Mouse (Mus musculus) midbrain, embryonic 13.5 days (tissue): ENCODE results near the gene Sec1. TPM values are rescaled to one million over a fixed set of nuclear protein-coding genes. Genes with fewer than 3 reads are reported as not detected.

Source experiments
- ATAC-seq: fragments of 200-750 bp; cut with Nextera tagmentation; 2 replicates; pipeline ENCODE4 v1.8.0; 2017; ENCODE audit warnings: mild to moderate bottlenecking, moderate TSS enrichment, moderate library complexity
- H3K27ac ChIP-seq: fragments of 300-500 bp; sonication (generic); 2 replicates; pipeline ENCODE4 v1.5.1; 2015; ENCODE audit warnings: inconsistent platforms, mild to moderate bottlenecking, moderate library complexity
- H3K27me3 ChIP-seq: fragments of 300-500 bp; sonication (generic); 2 replicates; pipeline ENCODE4 v1.6.1; 2015; ENCODE audit warnings: mild to moderate bottlenecking, inconsistent platforms
- H3K36me3 ChIP-seq: fragments of 300-500 bp; sonication (generic); 2 replicates; pipeline ENCODE4 v1.6.1; 2015; ENCODE audit warnings: mild to moderate bottlenecking, inconsistent platforms
- H3K4me1 ChIP-seq: fragments of 300-500 bp; sonication (generic); replicated peaks from 2 replicates; pipeline ENCODE4 v1.6.1; 2015; ENCODE audit warnings: inconsistent platforms
- H3K4me2 ChIP-seq: fragments of 300-500 bp; sonication (generic); replicated peaks from 2 replicates; pipeline ENCODE4 v1.6.1; 2015; ENCODE audit warnings: moderate library complexity, mild to moderate bottlenecking, inconsistent platforms
- H3K4me3 ChIP-seq: fragments of 300-500 bp; sonication (generic); replicated peaks from 2 replicates; pipeline ENCODE4 v1.5.1; 2015; ENCODE audit warnings: mild to moderate bottlenecking, inconsistent platforms
- H3K9ac ChIP-seq: fragments of 300-500 bp; sonication (generic); replicated peaks from 2 replicates; pipeline ENCODE4 v1.6.1; 2015; ENCODE audit warnings: mild to moderate bottlenecking, inconsistent platforms
- H3K9me3 ChIP-seq: fragments of 300-500 bp; sonication (generic); 2 replicates; pipeline ENCODE4 v1.6.1; 2016; ENCODE audit warnings: mild to moderate bottlenecking, inconsistent platforms
- WGBS: fragments of 180-500 bp; shearing (Covaris S2); methylation state at CpG from one replicate; pipeline ENCODE4 v1.1.7; 2015; 5-methylcytosine and 5-hydroxymethylcytosine counted together
- polyA plus RNA-seq: library from polyadenylated mRNA; unstranded; fragments of >200 nt; fragmentation: Nextera tagmentation; extraction: Ambion mirVana; gene quantifications from 2 replicates; pipeline ENCODE4 v1.2.1, GENCODE M21; 2015

Sec1 gene
- polyA plus RNA-seq, 1 experiment from 2014 or later = 0.31 TPM

GRCm38 (mm10) chr7:45628364-45629294 lies 65.6 kb downstream of the Sec1 start:
- Histone ChIP-seq H3K4me2 (peak overlapping the region; percentile 90), H3K27me3 (peaks cover 54% of the 10 kb centered on the region), H3K4me1 (peaks cover 16% of the 10 kb centered on the region; the same call in 1 of the 2 replicates), H3K4me3 (peak overlapping the region; percentile 57), H3K36me3 (no peaks in the 10 kb centered on the region), H3K9ac (peak overlapping the region; percentile 84), H3K27ac (peak overlapping the region; percentile 87), H3K9me3 (no peaks in the 10 kb centered on the region)
- ATAC-seq = peak; percentile 86
- WGBS = under 1% methylated on average over 105 of the region's 105 CpGs

Other genes starting within 250 kb of the Sec1 start
- gene Ftl1, start 234.5 kb downstream of the Sec1 start, polyA plus RNA-seq = 6,845 and 7,096 TPM in 2 replicates
- gene Bax, start 227.5 kb downstream of the Sec1 start, polyA plus RNA-seq = 259 and 265 TPM in 2 replicates
- gene Tulp2, start 212.5 kb downstream of the Sec1 start, polyA plus RNA-seq = 0.22 TPM in 1 of 2 replicates, not detected in the other
- gene Gm45808, start 207.6 kb downstream of the Sec1 start, polyA plus RNA-seq = not detected in 2 replicates
- 3.3 and 3.6 TPM in 2 replicates for gene Dhdh, start 205.6 kb downstream of the Sec1 start, polyA plus RNA-seq
- 86.7 and 101 TPM in 2 replicates for gene Nucb1, start 184.0 kb downstream of the Sec1 start, polyA plus RNA-seq
- gene Ppp1r15a, start 168.1 kb downstream of the Sec1 start, polyA plus RNA-seq = 11.7 and 11.9 TPM in 2 replicates
- 0.23 and 0.46 TPM in 2 replicates for gene Plekha4, start 168.1 kb downstream of the Sec1 start, polyA plus RNA-seq
- gene Hsd17b14, start 139.5 kb downstream of the Sec1 start, polyA plus RNA-seq = 0.13 and 0.21 TPM in 2 replicates
- gene Bcat2, start 124.2 kb downstream of the Sec1 start, polyA plus RNA-seq = 20.7 and 24.5 TPM in 2 replicates
- gene Fgf21, start 78.9 kb downstream of the Sec1 start, polyA plus RNA-seq = 0.17 TPM in 1 of 2 replicates, not detected in the other
- gene Fut1, start 77.1 kb downstream of the Sec1 start, polyA plus RNA-seq = not detected in 2 replicates
- gene Izumo1, start 72.6 kb downstream of the Sec1 start, polyA plus RNA-seq = 0.17 TPM in 1 of 2 replicates, not detected in the other
- 7.5 and 9.4 TPM in 2 replicates for gene Rasip1, start 66.9 kb downstream of the Sec1 start, polyA plus RNA-seq
- 3.1 and 4.8 TPM in 2 replicates for gene Mamstr, start 54.4 kb downstream of the Sec1 start, polyA plus RNA-seq
- 0.06 and 0.09 TPM in 2 replicates for gene Fut2, start 28.0 kb downstream of the Sec1 start, polyA plus RNA-seq
- 0.39 and 0.59 TPM in 2 replicates for gene Ntn5, start 10.4 kb downstream of the Sec1 start, polyA plus RNA-seq
- gene Car11, start 5.4 kb upstream of the Sec1 start, polyA plus RNA-seq = 35.9 and 40.0 TPM in 2 replicates
- 3.4 and 4.0 TPM in 2 replicates for gene Dbp, start 10.7 kb upstream of the Sec1 start, polyA plus RNA-seq
- gene Rpl18, start 21.1 kb upstream of the Sec1 start, polyA plus RNA-seq = 643 and 684 TPM in 2 replicates
- gene Sphk2, start 23.6 kb upstream of the Sec1 start, polyA plus RNA-seq = 24.3 and 27.1 TPM in 2 replicates
- 1.0 and 1.3 TPM in 2 replicates for gene Fam83e, start 26.8 kb upstream of the Sec1 start, polyA plus RNA-seq
- not detected in 2 replicates for gene Spaca4, start 31.4 kb upstream of the Sec1 start, polyA plus RNA-seq
- gene Lmtk3, start 89.3 kb upstream of the Sec1 start, polyA plus RNA-seq = 22.8 and 24.0 TPM in 2 replicates
- 5.5 and 5.6 TPM in 2 replicates for gene Sult2b1, start 90.3 kb upstream of the Sec1 start, polyA plus RNA-seq
- gene Cyth2, start 120.2 kb upstream of the Sec1 start, polyA plus RNA-seq = 362 and 363 TPM in 2 replicates
- 0.62 and 0.73 TPM in 2 replicates for gene Kcnj14, start 130.4 kb upstream of the Sec1 start, polyA plus RNA-seq
- 39.9 and 41.7 TPM in 2 replicates for gene Grwd1, start 136.5 kb upstream of the Sec1 start, polyA plus RNA-seq
- 36.1 and 44.8 TPM in 2 replicates for gene Kdelr1, start 178.4 kb upstream of the Sec1 start, polyA plus RNA-seq
- 1.2 and 1.3 TPM in 2 replicates for gene Grin2d, start 184.0 kb upstream of the Sec1 start, polyA plus RNA-seq
- gene Syngr4, start 202.3 kb upstream of the Sec1 start, polyA plus RNA-seq = 0.28 and 0.66 TPM in 2 replicates
- 5.9 and 6.7 TPM in 2 replicates for gene Tmem143, start 202.5 kb upstream of the Sec1 start, polyA plus RNA-seq
- gene Emp3, start 227.0 kb upstream of the Sec1 start, polyA plus RNA-seq = 24.4 and 27.3 TPM in 2 replicates
- gene Ccdc114, start 229.7 kb upstream of the Sec1 start, polyA plus RNA-seq = 3.3 and 4.1 TPM in 2 replicates